Mouse (Mus musculus): ENCODE results near the gene Mid1.
"Not testable (repeated sequence)": the region's sequence is repeated elsewhere in the genome, so short reads cannot be mapped to it uniquely, and the experiment has no call there.

Gene Mid1

DNA sequence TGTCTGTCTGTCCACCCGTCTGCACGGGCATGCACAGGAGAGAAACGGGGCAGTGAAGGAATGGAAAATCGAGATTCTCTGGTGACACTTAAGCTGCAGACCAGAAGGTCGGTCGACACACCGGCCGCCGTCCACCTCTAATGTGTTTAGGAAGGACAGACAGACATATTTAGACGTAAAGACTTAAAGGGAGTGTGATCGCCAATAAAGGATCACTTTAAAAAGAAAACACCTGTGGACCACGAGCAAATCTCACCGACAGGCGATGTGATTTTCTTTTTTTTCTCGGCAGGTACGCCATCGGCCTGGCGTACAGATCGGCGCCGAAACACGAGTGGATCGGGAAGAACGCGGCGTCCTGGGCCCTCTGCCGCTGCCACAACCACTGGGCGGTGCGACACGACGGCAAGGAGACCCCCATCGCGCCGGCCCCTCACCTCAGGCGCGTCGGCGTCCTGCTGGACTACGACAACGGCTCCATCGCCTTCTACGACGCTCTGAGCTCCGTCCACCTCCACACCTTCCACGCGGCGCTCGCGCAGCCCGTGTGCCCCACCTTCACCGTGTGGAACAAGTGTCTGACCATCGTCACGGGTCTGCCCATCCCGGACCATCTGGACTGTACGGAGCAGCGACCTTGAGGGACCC, 303.7 kb downstream of the Mid1 start:
- DNase-seq = peak in 1 of 2 experiments; percentile 85

DNA sequence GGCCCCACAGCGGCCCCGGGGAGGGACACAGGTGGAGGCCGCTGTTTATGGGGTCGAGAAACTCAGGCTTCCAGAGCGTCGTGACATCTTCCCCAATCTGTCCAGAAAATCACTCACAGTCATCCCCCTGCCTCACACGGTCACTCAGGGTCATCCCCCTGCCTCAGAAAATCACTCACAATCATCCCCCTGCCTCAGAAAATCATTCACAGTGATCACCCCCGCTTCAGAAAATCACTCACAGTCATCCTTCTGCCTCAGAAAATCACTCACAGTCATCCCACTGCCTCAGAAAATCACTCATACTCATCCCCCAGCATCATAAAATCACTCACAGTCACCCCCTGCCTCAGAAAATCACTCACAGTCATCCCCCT, 304.2 kb downstream of the Mid1 start:
- not testable (repeated sequence) for DNase-seq

DNA sequence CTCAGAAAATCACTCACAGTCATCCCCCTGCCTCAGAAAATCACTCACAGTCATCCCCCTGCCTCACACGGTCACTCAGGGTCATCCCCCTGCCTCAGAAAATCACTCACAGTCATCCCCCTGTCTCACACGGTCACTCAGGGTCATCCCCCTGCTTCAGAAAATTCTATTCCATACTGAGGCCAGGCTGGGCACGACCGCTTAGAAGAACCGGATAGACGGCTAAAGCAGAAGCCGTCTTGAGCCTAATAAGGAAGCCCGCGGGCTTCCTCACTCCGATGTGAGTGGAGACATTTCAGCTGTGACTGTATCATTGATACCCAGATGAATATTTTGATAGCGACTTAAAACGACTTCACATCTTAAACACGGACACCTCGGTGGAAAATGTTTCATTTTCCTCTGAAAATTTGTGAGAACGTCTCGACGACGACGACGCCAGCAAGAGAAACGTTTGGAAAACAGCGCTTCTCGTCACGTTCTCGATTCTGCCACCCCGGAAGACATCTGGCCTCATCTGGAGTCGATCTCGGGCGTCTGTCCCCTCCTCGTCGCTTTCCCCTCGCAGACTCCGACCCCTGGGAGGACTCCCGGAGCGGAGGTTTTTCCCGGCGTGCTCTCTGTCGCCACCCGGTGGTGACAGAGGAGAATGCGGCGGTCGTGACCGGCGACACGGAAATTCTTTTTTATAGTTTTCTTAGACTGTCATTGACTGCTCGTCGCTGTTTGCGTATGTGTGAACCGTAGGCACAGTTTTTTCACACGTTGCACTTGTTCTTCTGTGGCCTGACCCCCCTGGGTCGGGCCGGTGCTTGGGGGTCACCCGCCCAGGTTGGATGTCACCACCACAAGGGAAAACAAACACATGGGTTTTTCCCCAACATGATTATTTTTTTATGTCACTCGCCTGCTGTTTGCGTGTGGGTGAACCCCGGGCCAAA, 305.0 kb downstream of the Mid1 start:
- peak; percentile 64 to 83 for DNase-seq

DNA sequence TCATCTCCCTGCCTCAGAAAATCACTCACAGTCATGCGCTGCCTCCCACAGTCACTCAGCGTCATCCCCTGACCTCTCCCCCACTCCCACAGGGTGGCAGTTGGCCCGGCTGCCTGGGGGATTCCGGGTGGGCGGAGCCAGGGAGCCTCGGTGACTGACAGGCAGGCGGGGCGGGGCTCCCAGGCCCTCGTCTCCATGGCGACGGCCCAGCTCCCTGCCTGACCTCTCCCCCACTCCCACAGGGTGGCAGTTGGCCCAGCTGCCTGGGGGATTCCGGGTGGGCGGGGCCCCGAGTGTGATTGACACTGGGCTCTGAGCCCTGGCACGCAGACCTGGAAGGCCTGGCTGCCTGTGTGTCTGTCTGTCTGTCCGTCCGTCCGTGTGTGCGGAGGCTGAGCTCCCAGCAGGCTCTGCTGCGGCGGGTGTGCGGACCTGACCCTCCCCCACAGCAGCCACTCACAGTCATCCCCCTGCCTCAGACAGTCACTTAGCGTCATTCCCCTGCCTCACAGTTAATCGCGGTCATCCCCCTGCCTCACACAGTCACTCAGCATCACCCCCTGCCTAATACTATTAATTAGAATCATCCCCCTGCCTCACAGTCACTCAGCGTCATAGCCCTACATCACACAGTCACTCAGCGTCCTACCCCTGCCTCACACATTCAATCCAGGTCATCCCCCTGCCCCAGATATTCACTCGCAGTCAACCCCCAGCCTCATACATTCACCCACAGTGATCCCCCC, 306.3 kb downstream of the Mid1 start:
- peak; percentile 98 to 100 for DNase-seq

DNA sequence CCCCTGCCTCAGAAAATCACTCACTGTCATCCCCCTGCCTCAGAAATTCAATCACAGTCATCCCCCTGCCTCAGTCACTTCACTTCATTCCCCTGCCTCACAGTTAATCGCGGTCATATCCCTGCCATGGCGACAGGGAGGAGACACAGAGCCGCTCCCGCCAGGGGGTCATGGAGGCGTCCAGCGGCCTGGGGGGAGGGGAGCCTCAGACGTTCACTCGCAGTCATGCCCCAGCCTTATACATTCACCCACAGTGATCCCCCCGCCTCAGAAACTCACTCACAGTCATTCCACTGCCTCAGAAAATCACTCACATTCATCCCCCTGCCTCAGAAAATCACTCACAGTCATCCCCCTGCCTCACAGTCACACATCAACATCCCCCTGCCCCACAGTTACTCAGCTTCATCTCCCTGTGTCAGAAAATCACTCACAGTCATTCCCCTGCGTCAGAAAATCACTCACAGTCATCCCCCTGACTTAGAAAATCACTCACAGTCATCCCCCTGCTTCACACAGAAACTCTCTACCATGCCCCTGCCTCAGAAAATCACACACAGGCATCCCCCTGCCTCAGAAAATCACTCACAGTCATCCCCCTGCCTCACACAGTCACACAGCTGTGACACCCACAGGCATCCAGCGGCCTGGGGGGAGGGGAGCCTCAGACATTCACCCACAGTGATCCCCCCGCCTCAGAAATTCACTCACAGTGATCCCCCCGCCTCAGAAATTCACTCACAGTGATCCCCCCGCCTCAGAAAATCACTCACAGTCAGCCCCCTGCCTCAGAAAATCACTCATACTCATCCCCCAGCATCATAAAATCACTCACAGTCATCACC, 307.3 kb downstream of the Mid1 start:
- peak in 1 of 2 experiments; percentile 71 for DNase-seq

DNA sequence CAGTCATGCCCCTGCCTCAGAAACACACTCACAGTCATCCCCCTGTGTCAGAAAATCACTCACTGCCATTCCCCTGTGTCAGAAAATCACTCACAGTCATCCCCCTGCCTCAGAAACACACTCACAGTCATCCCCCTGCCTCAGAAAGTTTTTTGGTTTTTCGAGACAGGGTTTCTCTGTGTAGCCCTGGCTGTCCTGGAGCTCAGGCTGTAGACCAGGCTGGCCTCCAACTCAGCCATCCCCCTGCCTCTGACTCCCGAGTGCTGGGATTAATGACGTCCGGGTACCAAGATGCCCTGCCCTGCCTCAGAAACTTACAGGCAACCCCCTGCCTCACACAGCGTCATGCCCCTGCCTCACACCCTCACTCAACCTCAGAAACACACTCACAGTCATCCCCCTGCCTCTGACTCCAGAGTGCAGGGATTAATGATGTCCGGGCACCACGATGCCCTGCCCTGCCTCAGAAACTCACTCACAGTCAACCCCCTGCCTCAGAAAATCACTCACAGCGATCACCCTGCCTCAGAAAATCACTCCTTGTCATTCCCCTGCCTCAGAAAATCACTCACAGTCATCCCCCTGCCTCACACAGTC, 308.1 kb downstream of the Mid1 start:
- DNase-seq = peak in 1 of 2 experiments; percentile 73

DNA sequence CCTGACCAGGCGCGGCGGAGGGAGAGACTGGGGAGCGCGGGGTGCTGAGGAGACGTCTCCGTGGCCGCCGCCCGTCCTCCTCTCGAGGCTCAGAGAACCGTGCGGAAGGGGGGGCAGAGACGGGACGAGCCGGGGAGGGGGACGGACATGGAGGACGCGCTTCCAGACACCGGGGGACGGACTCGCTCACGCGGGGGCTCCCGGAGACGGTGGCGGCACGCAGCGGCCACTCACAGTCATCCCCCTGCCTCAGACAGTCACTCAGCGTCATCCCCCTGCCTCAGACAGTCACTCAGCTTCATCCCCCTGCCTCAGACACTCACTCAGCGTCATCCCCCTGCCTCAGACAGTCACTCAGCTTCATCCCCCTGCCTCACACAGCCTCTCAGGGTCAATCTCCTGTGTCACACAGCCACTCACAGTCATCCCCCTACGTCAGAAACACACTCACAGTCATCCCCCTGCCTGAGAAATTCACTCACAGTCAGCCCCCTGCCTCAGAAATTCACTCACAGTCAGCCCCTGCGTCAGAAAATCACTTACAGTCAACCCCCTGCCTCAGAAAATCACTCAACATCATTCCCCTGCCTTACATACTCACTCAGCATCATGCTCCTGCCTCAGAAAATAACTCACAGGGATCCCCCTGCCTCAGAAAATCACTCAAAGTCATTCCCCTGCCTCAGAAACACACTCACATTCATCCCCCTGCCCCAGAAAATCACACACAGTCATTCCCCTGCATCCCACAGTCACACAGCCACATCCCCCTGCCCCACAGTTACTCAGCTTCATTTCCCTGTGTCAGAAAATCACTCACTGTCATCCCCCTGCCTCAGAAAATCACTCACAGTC, 309.2 kb downstream of the Mid1 start:
- peak in 1 of 2 experiments; percentile 89 for DNase-seq

DNA sequence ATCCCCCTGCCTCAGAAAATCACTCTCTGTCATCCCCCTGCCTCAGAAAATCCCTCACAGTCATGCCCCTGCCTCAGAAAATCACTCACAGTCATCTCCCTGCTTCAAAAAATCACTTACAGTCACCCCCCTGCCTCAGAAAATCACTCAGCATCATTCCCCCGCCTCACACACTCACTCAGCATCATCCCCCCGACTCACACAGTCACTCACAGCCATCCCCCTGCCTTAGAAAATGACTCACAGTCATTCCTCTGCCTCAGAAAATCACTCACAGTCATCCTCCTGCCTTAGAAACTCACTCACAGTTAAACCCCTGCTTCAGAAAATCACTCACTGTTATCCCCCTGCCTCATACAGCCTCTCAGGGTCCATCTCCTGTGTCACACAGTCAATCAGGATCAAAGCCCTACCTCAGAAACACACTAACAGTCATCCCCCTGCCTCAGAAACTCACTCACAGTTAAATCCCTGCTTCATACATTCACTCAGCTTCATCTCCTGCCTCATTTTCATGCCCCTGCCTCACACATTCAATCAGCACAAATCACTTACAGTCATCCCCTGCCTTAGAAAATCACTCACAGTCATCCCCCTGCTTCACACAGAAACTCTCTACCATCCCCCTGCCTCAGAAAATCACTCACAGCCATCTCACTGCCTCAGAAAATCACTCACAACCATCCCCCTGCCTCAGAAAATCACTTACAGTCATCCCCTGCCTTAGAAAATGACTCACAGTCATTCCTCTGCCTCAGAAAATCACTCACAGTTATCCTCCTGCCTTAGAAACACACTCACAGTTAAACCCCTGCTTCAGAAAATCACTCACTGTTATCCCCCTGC, 310.1 kb downstream of the Mid1 start:
- DNase-seq = peak in 1 of 2 experiments; percentile 47

DNA sequence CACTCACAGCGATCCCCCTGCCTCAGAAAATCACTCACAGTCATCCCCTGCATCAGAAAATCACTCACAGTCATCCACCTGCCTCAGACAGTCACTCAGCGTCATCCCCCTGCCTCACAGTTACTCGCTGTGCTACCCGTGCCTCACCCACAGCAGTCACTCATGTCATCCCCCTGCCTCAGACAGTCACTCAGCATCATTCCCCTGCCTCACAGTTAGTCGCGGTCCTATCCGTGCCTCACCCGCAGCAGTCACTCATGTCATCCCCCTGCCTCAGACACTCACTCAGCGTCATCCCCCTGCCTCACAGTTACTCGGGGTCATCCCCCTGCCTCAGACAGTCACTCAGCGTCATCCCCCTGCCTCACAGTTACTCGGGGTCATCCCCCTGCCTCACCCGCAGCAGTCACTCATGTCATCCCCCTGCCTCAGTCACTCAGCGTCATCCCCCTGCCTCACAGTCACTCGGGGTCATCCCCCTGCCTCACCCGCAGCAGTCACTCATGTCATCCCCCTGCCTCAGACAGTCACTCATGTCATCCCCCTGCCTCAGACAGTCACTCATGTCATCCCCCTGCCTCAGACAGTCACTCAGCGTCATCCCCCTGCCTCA, 311.0 kb downstream of the Mid1 start:
- peak in 1 of 2 experiments; percentile 69 for DNase-seq

DNA sequence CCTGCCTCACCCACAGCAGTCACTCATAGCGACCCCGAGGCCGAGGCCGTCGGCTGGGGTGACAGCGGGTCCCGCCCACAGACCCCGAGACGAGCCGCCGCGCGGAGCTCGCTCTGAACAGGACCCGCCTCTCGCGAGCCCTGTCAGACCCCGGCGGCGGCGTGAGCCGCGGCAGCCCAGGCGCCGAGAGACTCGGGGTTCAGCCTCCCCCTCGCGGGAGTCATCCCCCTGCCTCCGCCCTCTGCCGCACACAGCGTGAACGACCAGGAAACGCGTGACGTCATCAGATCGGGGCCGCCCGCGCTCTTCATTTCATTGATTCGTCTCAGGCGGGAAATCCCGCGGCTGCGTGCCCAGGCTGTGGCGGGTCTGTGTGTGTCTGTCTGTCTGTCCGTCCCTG, 311.9 kb downstream of the Mid1 start:
- peak; percentile 80 to 91 for DNase-seq

DNA sequence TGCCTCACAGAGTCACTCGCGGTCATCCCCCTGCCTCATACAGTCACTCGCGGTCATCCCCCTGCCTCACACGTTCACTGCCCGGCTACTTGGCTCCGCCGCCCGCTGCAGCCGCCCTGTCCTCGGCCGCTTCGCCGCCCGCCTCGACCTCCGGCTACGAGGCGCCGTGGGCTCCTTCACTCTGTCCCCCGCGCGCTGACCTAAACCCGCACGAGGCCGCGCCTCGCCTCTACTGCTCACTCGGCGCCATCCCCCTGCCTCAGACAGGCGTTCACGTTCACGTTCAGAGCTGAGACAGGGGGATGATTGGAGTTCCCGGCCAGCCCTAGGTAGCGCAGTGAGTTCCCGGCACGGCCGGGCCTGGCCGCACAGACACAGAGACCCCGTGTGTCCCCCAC, 312.5 kb downstream of the Mid1 start:
- peak in 1 of 2 experiments; percentile 68 for DNase-seq

DNA sequence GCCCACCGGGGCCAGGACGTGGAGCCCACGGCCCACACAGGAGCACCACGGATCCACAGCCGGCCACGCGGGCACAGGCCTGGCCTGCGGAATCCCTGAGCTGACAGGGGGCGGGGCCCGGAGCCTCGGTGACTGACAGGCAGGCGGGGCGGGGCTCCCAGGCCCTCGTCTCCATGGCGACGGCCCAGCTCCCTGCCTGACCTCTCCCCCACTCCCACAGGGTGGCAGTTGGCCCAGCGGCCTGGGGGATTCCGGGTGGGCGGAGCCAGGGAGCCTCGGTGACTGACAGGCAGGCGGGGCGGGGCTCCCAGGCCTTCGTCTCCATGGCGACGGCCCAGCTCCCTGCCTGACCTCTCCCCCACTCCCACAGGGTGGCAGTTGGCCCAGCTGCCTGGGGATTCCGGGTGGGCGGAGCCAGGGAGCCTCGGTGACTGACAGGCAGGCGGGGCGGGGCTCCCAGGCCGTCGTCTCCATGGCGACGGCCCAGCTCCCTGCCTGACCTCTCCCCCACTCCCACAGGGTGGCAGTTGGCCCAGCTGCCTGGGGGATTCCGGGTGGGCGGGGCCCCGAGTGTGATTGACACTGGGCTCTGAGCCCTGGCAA, 313.0 kb downstream of the Mid1 start:
- peak; percentile 100 for DNase-seq

DNA sequence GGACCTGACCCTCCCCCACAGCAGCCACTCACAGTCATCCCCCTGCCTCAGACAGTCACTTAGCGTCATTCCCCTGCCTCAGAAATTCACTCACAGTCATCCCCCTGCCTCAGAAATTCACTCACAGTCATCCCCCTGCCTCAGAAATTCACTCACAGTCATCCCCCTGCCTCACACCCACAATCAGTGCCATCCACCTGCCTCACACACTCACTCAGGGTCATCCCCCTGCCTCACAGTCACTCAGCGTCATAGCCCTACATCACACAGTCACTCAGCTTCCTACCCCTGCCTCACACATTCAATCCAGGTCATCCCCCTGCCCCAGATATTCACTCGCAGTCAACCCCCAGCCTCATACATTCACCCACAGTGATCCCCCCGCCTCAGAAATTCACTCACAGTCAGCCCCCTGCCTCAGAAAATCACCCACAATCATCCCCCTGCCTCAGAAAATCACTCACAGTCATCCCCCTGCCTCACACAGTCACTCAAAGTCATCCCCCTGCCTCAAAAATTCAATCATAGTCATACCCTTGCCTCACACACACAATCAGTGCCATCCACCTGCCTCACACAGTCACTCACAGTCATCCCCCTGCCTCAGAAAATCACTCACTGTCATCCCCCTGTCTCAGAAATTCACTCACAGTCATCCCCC, 313.7 kb downstream of the Mid1 start:
- not testable (repeated sequence) for DNase-seq

DNA sequence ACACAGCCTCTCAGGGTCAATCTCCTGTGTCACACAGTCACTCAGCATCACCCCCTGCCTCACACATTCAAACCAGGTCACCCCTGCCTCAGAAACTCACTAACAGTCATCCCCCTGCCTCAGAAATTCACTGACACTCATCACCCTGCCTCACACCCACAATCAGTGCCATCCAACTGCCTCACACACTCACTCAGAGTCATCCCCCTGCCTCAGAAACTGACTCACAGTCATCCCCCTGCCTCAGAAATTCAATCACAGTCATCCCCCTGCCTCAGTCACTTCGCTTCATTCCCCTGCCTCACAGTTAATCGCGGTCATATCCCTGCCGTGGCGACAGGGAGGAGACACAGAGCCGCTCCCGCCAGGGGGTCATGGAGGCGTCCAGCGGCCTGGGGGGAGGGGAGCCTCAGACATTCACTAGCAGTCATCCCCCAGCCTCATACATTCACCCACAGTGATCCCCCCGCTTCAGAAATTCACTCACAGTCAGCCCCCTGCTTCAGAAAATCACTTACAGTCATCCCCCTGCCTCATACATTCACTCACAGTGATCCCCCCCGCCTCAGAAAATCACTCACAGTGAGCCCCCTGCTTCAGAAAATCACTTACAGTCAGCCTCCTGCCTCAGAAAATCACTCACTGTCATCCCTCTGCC, 314.4 kb downstream of the Mid1 start:
- peak; percentile 25 to 81 for DNase-seq

DNA sequence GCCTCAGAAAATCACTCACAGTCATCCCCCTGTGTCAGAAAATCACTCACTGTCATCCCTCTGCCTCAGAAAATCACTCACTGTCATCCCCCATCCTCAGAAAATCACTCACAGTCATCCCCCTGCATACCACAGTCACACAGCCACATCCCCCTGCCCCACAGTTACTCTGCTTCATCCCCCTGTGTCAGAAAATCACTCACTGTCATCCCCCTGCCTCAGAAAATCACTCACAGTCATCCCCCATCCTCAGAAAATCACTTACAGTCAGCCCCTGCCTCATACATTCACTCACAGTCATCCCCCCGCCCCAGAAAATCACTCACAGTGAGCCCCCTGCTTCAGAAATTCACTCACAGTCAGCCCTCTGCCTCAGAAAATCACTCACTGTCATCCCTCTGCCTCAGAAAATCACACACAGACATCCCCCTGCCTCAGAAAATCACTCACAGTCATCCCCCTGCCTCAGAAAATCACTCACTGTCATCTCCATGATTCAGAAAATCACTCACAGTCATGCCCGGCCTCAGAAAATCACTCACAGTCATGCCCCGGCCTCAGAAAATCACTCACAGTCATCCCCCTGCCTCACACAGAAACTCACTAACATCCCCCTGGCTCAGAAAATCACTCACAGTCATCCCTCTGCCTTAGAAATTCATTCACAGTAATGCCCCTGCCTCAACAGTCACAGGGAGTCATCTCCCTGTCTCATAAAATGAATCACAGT, 315.1 kb downstream of the Mid1 start:
- peak in 1 of 2 experiments; percentile 32 for DNase-seq

DNA sequence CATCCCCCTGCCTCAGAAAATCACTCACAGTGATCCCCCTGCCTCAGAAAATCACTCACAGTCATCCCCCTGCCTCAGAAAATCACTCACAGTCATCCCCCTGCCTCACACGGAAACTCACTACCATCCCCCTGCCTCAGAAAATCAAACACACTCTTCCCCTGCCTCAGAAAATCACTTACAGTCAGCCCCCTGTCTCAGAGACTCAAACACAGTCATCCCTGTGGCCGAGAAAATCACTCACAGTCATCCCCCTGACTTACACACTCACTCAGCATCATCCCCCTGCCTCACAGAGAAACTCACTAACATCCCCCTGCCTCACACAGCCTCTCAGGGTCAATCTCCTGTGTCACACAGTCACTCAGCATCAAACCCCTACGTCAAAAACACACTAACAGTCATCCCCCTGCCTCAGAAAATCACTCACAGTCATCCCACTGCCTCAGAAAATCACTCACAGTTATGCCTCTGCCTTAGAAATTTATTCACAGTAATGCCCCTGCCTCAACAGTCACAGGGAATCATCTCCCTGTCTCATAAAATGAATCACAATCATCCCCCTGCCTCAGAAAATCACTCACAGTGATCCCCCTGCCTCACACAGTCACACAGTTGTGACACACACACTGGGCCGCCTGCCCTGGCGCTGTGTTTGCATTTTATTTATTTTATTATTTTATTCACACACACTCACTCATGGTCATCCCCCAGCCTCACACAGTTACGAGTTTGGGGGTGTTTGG, 315.8 kb downstream of the Mid1 start:
- DNase-seq = peak in 1 of 2 experiments; percentile 43

DNA sequence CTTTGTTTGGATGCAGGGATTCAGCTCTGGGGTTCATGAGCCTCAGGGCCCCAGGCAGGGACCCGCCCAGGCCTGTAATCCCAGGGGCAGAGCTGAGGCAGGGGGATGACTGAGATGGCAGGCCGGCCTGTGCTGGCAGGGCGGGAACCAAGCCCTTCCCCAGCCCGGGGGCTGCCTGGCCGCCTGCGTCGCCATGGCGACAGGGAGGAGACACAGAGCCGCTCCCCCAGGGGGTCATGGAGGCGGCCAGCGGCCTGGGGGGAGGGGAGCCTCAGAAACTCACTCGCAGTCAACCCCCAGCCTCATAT, 316.3 kb downstream of the Mid1 start:
- not testable (repeated sequence) for DNase-seq
